Mouse (Mus musculus): ENCODE data around the gene D5Ertd579e. TPM values are rescaled to one million over a fixed set of nuclear protein-coding genes. Genes with fewer than 3 reads are reported as not detected.

D5Ertd579e gene
- polyA plus RNA-seq, 1 experiment = 23.1 TPM

- H3K4me1 ChIP-seq (ENCODE audit: control insufficient read depth, insufficient read depth, low read length) = no peaks in the 10 kb centered on the region; the same call in 1 of the 2 replicates
- no peak overlapping the region for H3K27ac ChIP-seq (ENCODE audit: control insufficient read depth, insufficient read depth, low read depth, low read length)
- no peaks in the 10 kb centered on the region for H3K27me3 ChIP-seq (ENCODE audit: control insufficient read depth, insufficient read depth, low read length)
- no peak for TF ChIP-seq CTCF (IDR thresholded peaks at IDR 0.05; ENCODE audit: control insufficient read depth, insufficient read depth, insufficient replicate concordance, low read depth, low read length)
- TF ChIP-seq POLR2A (IDR thresholded peaks at IDR 0.05; ENCODE audit: control insufficient read depth, low read depth, low read length) = no peak
- no peaks in the 10 kb centered on the region for H3K36me3 ChIP-seq (ENCODE audit: control insufficient read depth, insufficient read depth, low read length)
- H3K4me3 ChIP-seq (ENCODE audit: control insufficient read depth, low read depth, low read length) = no peak overlapping the region
Observed at GRCm38 (mm10) chr5:36720710-36721375, 25.0 kb upstream of the D5Ertd579e start.

- no peak for TF ChIP-seq POLR2A (IDR thresholded peaks at IDR 0.05; ENCODE audit: control insufficient read depth, low read depth, low read length)
- no peak overlapping the region for H3K4me3 ChIP-seq (ENCODE audit: control insufficient read depth, low read depth, low read length)
- H3K27ac ChIP-seq (ENCODE audit: control insufficient read depth, insufficient read depth, low read depth, low read length) = no peak overlapping the region
- no peaks in the 10 kb centered on the region for H3K36me3 ChIP-seq (ENCODE audit: control insufficient read depth, insufficient read depth, low read length)
- no peaks in the 10 kb centered on the region for H3K4me1 ChIP-seq (ENCODE audit: control insufficient read depth, insufficient read depth, low read length)
- no peaks in the 10 kb centered on the region for H3K27me3 ChIP-seq (ENCODE audit: control insufficient read depth, insufficient read depth, low read length)
Observed at GRCm38 (mm10) chr5:36720219-36720618, 24.4 kb upstream of the D5Ertd579e start.

GRCm38 (mm10) chr5:36719601-36720000, 23.8 kb upstream of the D5Ertd579e start:
- no peak for TF ChIP-seq CTCF (IDR thresholded peaks at IDR 0.05; ENCODE audit: control insufficient read depth, insufficient read depth, insufficient replicate concordance, low read depth, low read length)
- no peaks in the 10 kb centered on the region for H3K27me3 ChIP-seq (ENCODE audit: control insufficient read depth, insufficient read depth, low read length)
- no peak overlapping the region for H3K4me3 ChIP-seq (ENCODE audit: control insufficient read depth, low read depth, low read length)

GRCm38 (mm10) chr5:36719135-36719534, 23.3 kb upstream of the D5Ertd579e start:
- Histone ChIP-seq H3K4me3 (ENCODE audit: control insufficient read depth, low read depth, low read length) (no peak overlapping the region), H3K4me1 (ENCODE audit: control insufficient read depth, insufficient read depth, low read length) (no peaks in the 10 kb centered on the region), H3K27me3 (ENCODE audit: control insufficient read depth, insufficient read depth, low read length) (no peaks in the 10 kb centered on the region), H3K27ac (ENCODE audit: control insufficient read depth, insufficient read depth, low read depth, low read length) (no peak overlapping the region), H3K36me3 (ENCODE audit: control insufficient read depth, insufficient read depth, low read length) (no peaks in the 10 kb centered on the region)
- no peak for TF ChIP-seq CTCF (IDR thresholded peaks at IDR 0.05; ENCODE audit: control insufficient read depth, insufficient read depth, insufficient replicate concordance, low read depth, low read length)
- no peak for TF ChIP-seq POLR2A (IDR thresholded peaks at IDR 0.05; ENCODE audit: control insufficient read depth, low read depth, low read length)

More at GRCm38 (mm10) chr5:36719601-36720000, 23.8 kb upstream of the D5Ertd579e start:
- H3K27ac ChIP-seq (ENCODE audit: control insufficient read depth, insufficient read depth, low read depth, low read length) = no peak overlapping the region
- no peaks in the 10 kb centered on the region for H3K36me3 ChIP-seq (ENCODE audit: control insufficient read depth, insufficient read depth, low read length)
- no peaks in the 10 kb centered on the region for H3K4me1 ChIP-seq (ENCODE audit: control insufficient read depth, insufficient read depth, low read length)

- Histone ChIP-seq H3K4me1 (ENCODE audit: control insufficient read depth, insufficient read depth, low read length) (peaks cover 5% of the 10 kb centered on the region), H3K27me3 (ENCODE audit: control insufficient read depth, insufficient read depth, low read length) (no peaks in the 10 kb centered on the region), H3K36me3 (ENCODE audit: control insufficient read depth, insufficient read depth, low read length) (no peaks in the 10 kb centered on the region), H3K4me3 (ENCODE audit: control insufficient read depth, low read depth, low read length) (no peak overlapping the region), H3K27ac (ENCODE audit: control insufficient read depth, insufficient read depth, low read depth, low read length) (no peak overlapping the region)
- no peak for TF ChIP-seq CTCF (IDR thresholded peaks at IDR 0.05; ENCODE audit: control insufficient read depth, insufficient read depth, insufficient replicate concordance, low read depth, low read length)
- TF ChIP-seq POLR2A (IDR thresholded peaks at IDR 0.05; ENCODE audit: control insufficient read depth, low read depth, low read length) = no peak
Observed at GRCm38 (mm10) chr5:36717889-36718288, 22.1 kb upstream of the D5Ertd579e start.

- Histone ChIP-seq H3K27ac (ENCODE audit: control insufficient read depth, insufficient read depth, low read depth, low read length) (no peak overlapping the region), H3K4me1 (ENCODE audit: control insufficient read depth, insufficient read depth, low read length) (peaks cover 11% of the 10 kb centered on the region), H3K36me3 (ENCODE audit: control insufficient read depth, insufficient read depth, low read length) (no peaks in the 10 kb centered on the region), H3K27me3 (ENCODE audit: control insufficient read depth, insufficient read depth, low read length) (no peaks in the 10 kb centered on the region), H3K4me3 (ENCODE audit: control insufficient read depth, low read depth, low read length) (no peak overlapping the region)
- TF ChIP-seq CTCF (IDR thresholded peaks at IDR 0.05; ENCODE audit: control insufficient read depth, insufficient read depth, insufficient replicate concordance, low read depth, low read length) (no peak), POLR2A (IDR thresholded peaks at IDR 0.05; ENCODE audit: control insufficient read depth, low read depth, low read length) (no peak)
Observed at GRCm38 (mm10) chr5:36716816-36717215, 21.0 kb upstream of the D5Ertd579e start.

GRCm38 (mm10) chr5:36714832-36715231, 19.0 kb upstream of the D5Ertd579e start:
- Histone ChIP-seq H3K4me1 (ENCODE audit: control insufficient read depth, insufficient read depth, low read length) (peaks cover 11% of the 10 kb centered on the region), H3K27me3 (ENCODE audit: control insufficient read depth, insufficient read depth, low read length) (no peaks in the 10 kb centered on the region), H3K27ac (ENCODE audit: control insufficient read depth, insufficient read depth, low read depth, low read length) (no peak overlapping the region), H3K36me3 (ENCODE audit: control insufficient read depth, insufficient read depth, low read length) (no peaks in the 10 kb centered on the region), H3K4me3 (ENCODE audit: control insufficient read depth, low read depth, low read length) (no peak overlapping the region)
- TF ChIP-seq POLR2A (IDR thresholded peaks at IDR 0.05; ENCODE audit: control insufficient read depth, low read depth, low read length) (no peak), CTCF (IDR thresholded peaks at IDR 0.05; ENCODE audit: control insufficient read depth, insufficient read depth, insufficient replicate concordance, low read depth, low read length) (no peak)

- TF ChIP-seq CTCF (IDR thresholded peaks at IDR 0.05; ENCODE audit: control insufficient read depth, insufficient read depth, insufficient replicate concordance, low read depth, low read length) (no peak), POLR2A (IDR thresholded peaks at IDR 0.05; ENCODE audit: control insufficient read depth, low read depth, low read length) (no peak)
- no peaks in the 10 kb centered on the region for H3K27me3 ChIP-seq (ENCODE audit: control insufficient read depth, insufficient read depth, low read length)
- no peak overlapping the region for H3K27ac ChIP-seq (ENCODE audit: control insufficient read depth, insufficient read depth, low read depth, low read length)
- H3K36me3 ChIP-seq (ENCODE audit: control insufficient read depth, insufficient read depth, low read length) = no peaks in the 10 kb centered on the region
- H3K4me1 ChIP-seq (ENCODE audit: control insufficient read depth, insufficient read depth, low read length) = peaks cover 11% of the 10 kb centered on the region
- no peak overlapping the region for H3K4me3 ChIP-seq (ENCODE audit: control insufficient read depth, low read depth, low read length)
Observed at GRCm38 (mm10) chr5:36713693-36714092, 17.9 kb upstream of the D5Ertd579e start.

Measured in testis, adult 2 months (tissue).